Mouse (Mus musculus) v-Abl transformed pro-B cells (cell line): ENCODE results near the gene Trim2.

ENCODE experiments used
- in situ Hi-C, 2 experiments: fragments of 400-800 bp; cut with MboI; formaldehyde crosslinking; loops; one replicate each; pipeline ENCODE4 v1.15.1; 2025; ENCODE audit not compliant: unreplicated experiment in 2 of 2

Trim2 gene

GRCm38 (mm10) chr3:84294734-84295133 is 11.9 kb downstream of the Trim2 start:
- in situ Hi-C loops: no loop called here

GRCm38 (mm10) chr3:84293666-84294595 is 12.7 kb downstream of the Trim2 start:
- in situ Hi-C loops: no loop called here

- in situ Hi-C loops: no loop called here
Measured at GRCm38 (mm10) chr3:84292238-84292637, 14.4 kb downstream of the Trim2 start.

GRCm38 (mm10) chr3:84288931-84289330 is 17.7 kb downstream of the Trim2 start:
- in situ Hi-C loops: no loop called here

- in situ Hi-C loops: no loop called here
Measured at GRCm38 (mm10) chr3:84287256-84287655, 19.4 kb downstream of the Trim2 start.

GRCm38 (mm10) chr3:84286311-84286710 is 20.4 kb downstream of the Trim2 start:
- in situ Hi-C loops: no loop called here

- in situ Hi-C loops: no loop called here
Measured at GRCm38 (mm10) chr3:84284796-84285195, 21.9 kb downstream of the Trim2 start.

GRCm38 (mm10) chr3:84283524-84283923 is 23.2 kb downstream of the Trim2 start:
- in situ Hi-C loops: no loop called here

- in situ Hi-C loops: no loop called here
Measured at GRCm38 (mm10) chr3:84281936-84282371, 24.7 kb downstream of the Trim2 start.

GRCm38 (mm10) chr3:84278809-84279208 is 27.9 kb downstream of the Trim2 start:
- in situ Hi-C loops: no loop called here

GRCm38 (mm10) chr3:84275124-84275523 is 31.6 kb downstream of the Trim2 start:
- in situ Hi-C loops: no loop called here

- in situ Hi-C loops: no loop called here
Measured at GRCm38 (mm10) chr3:84272293-84273015, 34.2 kb downstream of the Trim2 start.

- in situ Hi-C loops: no loop called here
Measured at GRCm38 (mm10) chr3:84271794-84272193, 34.9 kb downstream of the Trim2 start.

GRCm38 (mm10) chr3:84271058-84271457 is 35.6 kb downstream of the Trim2 start:
- in situ Hi-C loops: no loop called here

- in situ Hi-C loops: no loop called here
Measured at GRCm38 (mm10) chr3:84270624-84270995, 36.1 kb downstream of the Trim2 start.

GRCm38 (mm10) chr3:84269987-84270623 is 36.6 kb downstream of the Trim2 start:
- in situ Hi-C loops: no loop called here

- in situ Hi-C loops: no loop called here
Measured at GRCm38 (mm10) chr3:84268434-84268833, 38.2 kb downstream of the Trim2 start.

GRCm38 (mm10) chr3:84266391-84266931 is 40.2 kb downstream of the Trim2 start:
- in situ Hi-C loops: no loop called here

GRCm38 (mm10) chr3:84265084-84265483 is 41.6 kb downstream of the Trim2 start:
- in situ Hi-C loops: no loop called here

GRCm38 (mm10) chr3:84264395-84264794 is 42.3 kb downstream of the Trim2 start:
- in situ Hi-C loops: no loop called here

- in situ Hi-C loops: no loop called here
Measured at GRCm38 (mm10) chr3:84262804-84263203, 43.9 kb downstream of the Trim2 start.
